Mouse (Mus musculus): ENCODE results near the gene Dlg3. TPM values are rescaled to one million over a fixed set of nuclear protein-coding genes. Genes with fewer than 3 reads are reported as not detected.

Dlg3 gene
- polyA plus RNA-seq (2012; ENCODE audit: low replicate concordance), result 1.4 and 2.1 TPM in 2 replicates

GRCm38 (mm10) chrX:100767181-100767884 lies at the start of gene Dlg3:
Gene Dlg3 (plus strand): TSS chrX:100767722.

GRCm38 (mm10) chrX:100729665-100730188 lies 37.8 kb upstream of the Dlg3 start, which contains the start of gene Gdpd2:
Gene Gdpd2 (plus strand): TSS chrX:100729873.

Other genes starting within 250 kb of the Dlg3 start
- not detected in 2 replicates for gene Dgat2l6, start 242.9 kb upstream of the Dlg3 start, polyA plus RNA-seq (2012; ENCODE audit: low replicate concordance)
- gene Awat1, start 195.5 kb upstream of the Dlg3 start, polyA plus RNA-seq (2012; ENCODE audit: low replicate concordance), result not detected in 2 replicates
- gene P2ry4, start 172.9 kb upstream of the Dlg3 start, polyA plus RNA-seq (2012; ENCODE audit: low replicate concordance), result not detected in 2 replicates
- not detected in 2 replicates for gene Arr3, start 162.2 kb upstream of the Dlg3 start, polyA plus RNA-seq (2012; ENCODE audit: low replicate concordance)
- 0.55 and 1.2 TPM in 2 replicates for gene Kif4, start 142.0 kb upstream of the Dlg3 start, polyA plus RNA-seq (2012; ENCODE audit: low replicate concordance)
- gene Pdzd11, start 141.2 kb upstream of the Dlg3 start, polyA plus RNA-seq (2012; ENCODE audit: low replicate concordance), result 1.4 and 8.0 TPM in 2 replicates
- 0.05 and 1.00 TPM in 2 replicates for gene Gdpd2, start 37.8 kb upstream of the Dlg3 start, polyA plus RNA-seq (2012; ENCODE audit: low replicate concordance)